Mouse (Mus musculus): ENCODE data around the gene Olfr307. TPM values are rescaled to one million over a fixed set of nuclear protein-coding genes. Genes with fewer than 3 reads are reported as not detected.
"Not testable (repeated sequence)": the region's sequence is repeated elsewhere in the genome, so short reads cannot be mapped to it uniquely, and the experiment has no call there.

Gene Olfr307
- polyA plus RNA-seq (2015; fragmentation: Nextera tagmentation; extraction: Ambion mirVana), result not detected in 2 replicates

GRCm38 (mm10) chr7:86337486-86337885, at the start of gene Olfr307:
Gene Olfr307 (minus strand): TSS chr7:86337586.
- H3K27ac ChIP-seq (replicated peaks), result no peak within 1 kb of the TSS
- H3K36me3 ChIP-seq, result no peaks in the 10 kb centered on the region
- H3K27me3 ChIP-seq (replicated peaks), result no peaks in the 10 kb centered on the region
- no peaks in the 10 kb centered on the region for H3K9me3 ChIP-seq
- H3K9ac ChIP-seq, result no peak within 1 kb of the TSS
- ATAC-seq (ENCODE audit: extremely low read depth, insufficient number of reproducible peaks, low FRiP score, low TSS enrichment), result no peak
- WGBS, result 52% methylated on average over 1 of the region's 1 CpGs
- no peak within 1 kb of the TSS for H3K4me3 ChIP-seq
- no peaks in the 10 kb centered on the region for H3K4me1 ChIP-seq
- no peak within 1 kb of the TSS for H3K4me2 ChIP-seq

- H3K9ac ChIP-seq, result no peak within 1 kb of the TSS
Observed at GRCm38 (mm10) chr7:86386558-86386957, 49.2 kb upstream of the Olfr307 start, which contains the start of gene Olfr304. Gene Olfr304 (minus strand): TSS chr7:86386658.

DNA sequence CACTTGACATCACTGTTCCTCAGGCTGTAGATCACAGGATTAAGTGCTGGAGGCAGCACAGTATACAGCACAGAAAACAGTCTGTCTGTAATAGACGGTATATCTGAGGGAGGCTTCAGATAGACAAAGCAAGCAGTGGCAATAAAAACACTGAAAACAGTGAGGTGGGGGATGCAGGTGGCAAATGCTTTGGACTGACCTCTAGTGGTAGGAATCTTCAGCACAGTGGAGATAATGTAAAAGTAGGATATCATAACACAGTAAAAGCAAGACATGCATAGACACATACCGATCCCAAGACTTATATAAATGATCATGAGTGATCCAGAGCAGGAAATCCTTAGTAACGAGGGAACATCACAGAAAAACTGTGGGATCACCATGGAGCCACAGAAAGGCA, 48.4 kb upstream of the Olfr307 start:
- Histone ChIP-seq H3K27me3 (replicated peaks) (no peaks in the 10 kb centered on the region), H3K9me3 (no peaks in the 10 kb centered on the region), H3K27ac (replicated peaks) (no peak overlapping the region), H3K36me3 (no peaks in the 10 kb centered on the region), H3K9ac (no peak overlapping the region), H3K4me3 (no peak overlapping the region), H3K4me1 (no peaks in the 10 kb centered on the region), H3K4me2 (no peak overlapping the region)
- ATAC-seq (ENCODE audit: extremely low read depth, insufficient number of reproducible peaks, low FRiP score, low TSS enrichment), result no peak; the same call in 1 of the 2 replicates
- WGBS, result 65% methylated on average over 3 of the region's 3 CpGs

More at GRCm38 (mm10) chr7:86386558-86386957, 49.2 kb upstream of the Olfr307 start, which contains the start of gene Olfr304:
- no peak for ATAC-seq (ENCODE audit: extremely low read depth, insufficient number of reproducible peaks, low FRiP score, low TSS enrichment)
- H3K27ac ChIP-seq (replicated peaks), result no peak within 1 kb of the TSS
- H3K4me3 ChIP-seq, result no peak within 1 kb of the TSS
- no peaks in the 10 kb centered on the region for H3K4me1 ChIP-seq
- H3K27me3 ChIP-seq (replicated peaks), result no peaks in the 10 kb centered on the region
- no peaks in the 10 kb centered on the region for H3K36me3 ChIP-seq
- no peak within 1 kb of the TSS for H3K4me2 ChIP-seq
- WGBS, result 45% methylated on average over 1 of the region's 1 CpGs
- no peaks in the 10 kb centered on the region for H3K9me3 ChIP-seq

GRCm38 (mm10) chr7:86366828-86367227, 29.4 kb upstream of the Olfr307 start, which contains the start of gene Olfr305:
Gene Olfr305 (minus strand): TSS chr7:86366928.
- Histone ChIP-seq H3K9me3 (no peaks in the 10 kb centered on the region), H3K4me2 (no peak within 1 kb of the TSS), H3K27ac (replicated peaks) (no peak within 1 kb of the TSS), H3K9ac (no peak within 1 kb of the TSS), H3K36me3 (no peaks in the 10 kb centered on the region), H3K4me1 (no peaks in the 10 kb centered on the region), H3K4me3 (no peak within 1 kb of the TSS), H3K27me3 (replicated peaks) (no peaks in the 10 kb centered on the region)
- no peak for ATAC-seq (ENCODE audit: extremely low read depth, insufficient number of reproducible peaks, low FRiP score, low TSS enrichment)
- 61% methylated on average over 1 of the region's 1 CpGs for WGBS

DNA sequence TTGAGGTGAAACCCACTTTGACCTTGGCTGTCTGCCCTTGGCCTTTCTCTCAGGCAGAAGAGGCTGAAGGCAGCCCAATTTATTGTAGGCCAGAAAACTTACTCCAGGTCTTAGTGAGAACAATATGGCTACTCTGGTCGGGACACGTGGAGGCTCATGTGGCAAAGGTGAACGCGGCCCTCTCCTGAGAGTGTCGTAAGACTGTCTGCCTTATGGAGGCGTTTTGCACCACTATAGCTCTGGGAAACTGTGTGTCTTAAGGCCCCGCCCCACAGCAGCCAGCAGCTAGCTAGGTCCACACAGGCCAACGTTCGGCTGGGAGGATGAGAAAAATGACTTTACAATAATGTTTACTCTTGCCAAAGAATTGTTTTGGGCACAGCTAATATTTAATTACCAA, 8.9 kb upstream of the Olfr307 start:
- H3K4me2 ChIP-seq; H3K27me3 ChIP-seq (replicated peaks); H3K36me3 ChIP-seq; H3K27ac ChIP-seq (replicated peaks); ATAC-seq (ENCODE audit: extremely low read depth, insufficient number of reproducible peaks, low FRiP score, low TSS enrichment); H3K4me3 ChIP-seq; H3K9me3 ChIP-seq; H3K4me1 ChIP-seq; H3K9ac ChIP-seq: not testable (repeated sequence)
- 91% methylated on average over 9 of the region's 9 CpGs for WGBS

- no peak overlapping the region for H3K4me2 ChIP-seq
- H3K27ac ChIP-seq (replicated peaks), result no peak overlapping the region
- H3K9me3 ChIP-seq, result no peaks in the 10 kb centered on the region
- no peaks in the 10 kb centered on the region for H3K4me1 ChIP-seq
- ATAC-seq (ENCODE audit: extremely low read depth, insufficient number of reproducible peaks, low FRiP score, low TSS enrichment), result no peak
- no peak overlapping the region for H3K4me3 ChIP-seq
- no peak overlapping the region for H3K9ac ChIP-seq
- WGBS, result 59% methylated on average over 3 of the region's 3 CpGs
- H3K27me3 ChIP-seq (replicated peaks), result no peaks in the 10 kb centered on the region
- no peaks in the 10 kb centered on the region for H3K36me3 ChIP-seq
Observed at GRCm38 (mm10) chr7:86344253-86344652, 6.9 kb upstream of the Olfr307 start.

DNA sequence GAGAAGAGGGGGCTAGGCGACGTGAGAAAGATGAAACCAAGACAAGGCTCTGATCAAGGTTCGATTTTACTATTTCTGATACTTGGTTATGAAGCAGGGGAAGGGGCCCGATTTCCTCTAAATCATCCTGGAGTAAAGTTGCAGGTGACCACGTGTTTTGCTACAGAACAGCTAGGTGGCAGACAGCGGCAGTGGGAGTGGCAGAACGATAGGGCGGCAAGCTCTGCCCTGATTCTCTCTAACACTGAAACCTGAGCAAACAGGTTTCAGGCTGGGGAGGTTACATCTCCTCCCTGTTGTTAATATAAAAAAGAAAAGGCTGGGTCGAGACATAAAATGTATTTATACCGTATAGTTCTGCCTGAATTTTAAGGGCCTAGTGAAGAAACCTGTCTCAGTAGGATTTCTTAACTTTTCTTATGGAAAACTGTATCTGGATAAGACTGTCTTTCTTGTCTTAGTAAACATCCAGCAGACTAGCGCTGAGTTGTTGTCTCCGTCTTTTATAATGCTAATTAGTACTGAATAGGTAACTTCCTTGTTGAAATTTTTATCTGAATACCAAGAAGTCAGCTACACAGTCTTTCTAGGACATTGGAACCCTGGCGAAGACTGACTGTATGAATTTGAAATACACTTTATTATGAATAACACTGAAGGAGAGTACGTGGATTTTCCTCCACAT, 5.6 kb upstream of the Olfr307 start:
- Histone ChIP-seq H3K27me3 (replicated peaks) (no peaks in the 10 kb centered on the region), H3K4me2 (no peak overlapping the region), H3K9ac (no peak overlapping the region), H3K4me3 (no peak overlapping the region), H3K4me1 (no peaks in the 10 kb centered on the region), H3K36me3 (no peaks in the 10 kb centered on the region), H3K27ac (replicated peaks) (no peak overlapping the region), H3K9me3 (no peaks in the 10 kb centered on the region)
- no peak for ATAC-seq (ENCODE audit: extremely low read depth, insufficient number of reproducible peaks, low FRiP score, low TSS enrichment)
- 70% methylated on average over 14 of the region's 14 CpGs for WGBS

GRCm38 (mm10) chr7:86325530-86325929, 11.9 kb downstream of the Olfr307 start, which contains the start of gene Olfr308:
Gene Olfr308 (minus strand): TSS chr7:86325630.
- no peak within 1 kb of the TSS for H3K4me2 ChIP-seq
- no peaks in the 10 kb centered on the region for H3K27me3 ChIP-seq (replicated peaks)
- H3K4me1 ChIP-seq, result no peaks in the 10 kb centered on the region
- no peaks in the 10 kb centered on the region for H3K9me3 ChIP-seq
- H3K27ac ChIP-seq (replicated peaks), result no peak within 1 kb of the TSS
- no peak for ATAC-seq (ENCODE audit: extremely low read depth, insufficient number of reproducible peaks, low FRiP score, low TSS enrichment)
- H3K9ac ChIP-seq, result no peak within 1 kb of the TSS
- H3K36me3 ChIP-seq, result no peaks in the 10 kb centered on the region
- H3K4me3 ChIP-seq, result no peak within 1 kb of the TSS

- Histone ChIP-seq H3K4me1 (no peaks in the 10 kb centered on the region), H3K36me3 (no peaks in the 10 kb centered on the region), H3K4me3 (no peak overlapping the region), H3K4me2 (no peak overlapping the region), H3K27me3 (replicated peaks) (no peaks in the 10 kb centered on the region), H3K9ac (no peak overlapping the region), H3K27ac (replicated peaks) (no peak overlapping the region), H3K9me3 (no peaks in the 10 kb centered on the region)
- WGBS, result 74% methylated on average over 2 of the region's 2 CpGs
- ATAC-seq (ENCODE audit: extremely low read depth, insufficient number of reproducible peaks, low FRiP score, low TSS enrichment), result no peak
Observed at GRCm38 (mm10) chr7:86321323-86321722, 16.1 kb downstream of the Olfr307 start.

GRCm38 (mm10) chr7:86313608-86314007, 23.8 kb downstream of the Olfr307 start, which contains the start of gene Olfr309:
Gene Olfr309 (minus strand): TSS chr7:86313708.
- Histone ChIP-seq H3K9me3 (no peaks in the 10 kb centered on the region), H3K9ac (no peak within 1 kb of the TSS), H3K4me3 (no peak within 1 kb of the TSS), H3K27me3 (replicated peaks) (no peaks in the 10 kb centered on the region), H3K4me1 (no peaks in the 10 kb centered on the region), H3K36me3 (no peaks in the 10 kb centered on the region), H3K4me2 (no peak within 1 kb of the TSS), H3K27ac (replicated peaks) (no peak within 1 kb of the TSS)
- ATAC-seq (ENCODE audit: extremely low read depth, insufficient number of reproducible peaks, low FRiP score, low TSS enrichment), result no peak
- 50% methylated on average over 2 of the region's 2 CpGs for WGBS

All from heart, embryonic 13.5 days (tissue).